Mouse (Mus musculus) v-Abl transformed pro-B cells (cell line): ENCODE measurements around the gene Wdfy3.

Experiments used
- in situ Hi-C, 2 experiments: fragments of 400-800 bp; cut with MboI; formaldehyde crosslinking; loops; one replicate each; pipeline ENCODE4 v1.15.1; 2025; ENCODE audit not compliant: unreplicated experiment in 2 of 2

The Wdfy3 gene

DNA sequence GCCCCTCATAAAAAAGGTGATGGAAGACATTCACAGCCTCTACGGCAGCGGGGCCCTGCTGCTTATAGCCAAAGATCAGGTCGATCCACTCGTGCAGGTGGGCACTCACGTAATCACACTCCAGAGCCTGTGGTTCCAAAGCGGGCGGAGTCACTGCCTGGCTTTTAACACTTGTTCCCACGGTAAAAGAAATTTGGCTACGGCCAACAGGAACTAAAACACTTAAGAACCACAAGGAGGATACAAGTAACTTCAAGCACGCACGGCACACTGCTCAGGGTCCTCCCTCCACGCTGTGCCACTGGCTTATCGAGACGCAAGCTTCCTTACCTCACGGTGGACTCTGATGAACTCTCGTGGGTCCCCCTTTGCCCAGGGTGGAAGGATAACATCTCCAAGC is 214.2 kb downstream of the Wdfy3 start:
- in situ Hi-C loops: no loop called here

DNA sequence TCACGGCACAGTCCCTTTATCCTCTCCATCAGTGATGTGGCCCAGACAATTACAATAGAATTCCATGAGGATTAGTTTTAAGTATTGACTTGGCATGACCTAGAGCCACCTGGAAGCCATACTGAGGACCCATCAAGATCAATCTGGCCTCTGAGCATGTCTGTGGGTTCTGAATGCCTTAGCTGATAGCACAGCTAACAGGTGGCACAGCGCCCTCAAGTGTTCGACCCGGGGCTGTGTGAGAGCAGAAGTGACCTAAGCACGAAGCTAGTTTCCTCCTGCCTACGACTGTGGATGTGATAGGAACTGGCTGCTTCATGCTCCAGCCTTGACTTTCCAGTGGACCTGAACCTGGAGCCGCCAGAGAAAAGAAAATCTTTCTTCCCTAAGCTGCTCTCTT is 215.1 kb downstream of the Wdfy3 start:
- in situ Hi-C loops: no loop called here

- in situ Hi-C loops: no loop called here
Observed at GRCm38 (mm10) chr5:101854100-101854499, 215.6 kb downstream of the Wdfy3 start.

- in situ Hi-C loops: no loop called here
Observed at GRCm38 (mm10) chr5:101852116-101852680, 217.5 kb downstream of the Wdfy3 start.

- in situ Hi-C loops: no loop called here
Observed at GRCm38 (mm10) chr5:101851133-101851532, 218.6 kb downstream of the Wdfy3 start.

- in situ Hi-C loops: loop anchor here in 1 of 2 experiments (25.0 kb wide), 1 partner anchor 1815 kb away; the partner anchor contains the start of gene 1700016H13Rik
Observed at GRCm38 (mm10) chr5:101847762-101848161, 222.0 kb downstream of the Wdfy3 start.

GRCm38 (mm10) chr5:101847323-101847722 is 222.4 kb downstream of the Wdfy3 start:
- in situ Hi-C loops: loop anchor here in 1 of 2 experiments (25.0 kb wide), 1 partner anchor 1815 kb away; the partner anchor contains the start of gene 1700016H13Rik

DNA sequence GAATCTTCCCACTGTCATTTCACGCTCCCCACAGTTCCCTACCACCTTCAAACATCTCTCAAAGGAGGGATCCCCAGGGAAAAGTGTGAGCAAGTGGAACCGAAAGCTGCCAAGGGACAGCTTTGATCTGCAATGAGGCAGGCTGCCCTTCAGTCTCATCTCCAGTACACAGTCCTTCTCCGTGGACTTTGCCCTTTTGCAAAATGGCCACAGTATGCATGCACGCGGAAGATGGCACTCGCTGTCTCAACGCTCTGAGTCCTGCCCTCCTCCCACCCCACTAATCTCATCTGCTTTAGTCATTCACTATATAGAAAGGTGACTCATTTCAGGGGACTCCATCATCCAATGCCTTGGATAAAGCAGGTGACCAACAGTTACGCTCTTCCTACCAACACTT is 223.8 kb downstream of the Wdfy3 start:
- in situ Hi-C loops: loop anchor here in 1 of 2 experiments (25.0 kb wide), 1 partner anchor 1816 kb away; the partner anchor contains the start of gene 1700016H13Rik

- in situ Hi-C loops: loop anchor here in 1 of 2 experiments (25.0 kb wide), 1 partner anchor 1817 kb away; the partner anchor contains the start of gene 1700016H13Rik
Observed at GRCm38 (mm10) chr5:101845011-101845410, 224.7 kb downstream of the Wdfy3 start.

DNA sequence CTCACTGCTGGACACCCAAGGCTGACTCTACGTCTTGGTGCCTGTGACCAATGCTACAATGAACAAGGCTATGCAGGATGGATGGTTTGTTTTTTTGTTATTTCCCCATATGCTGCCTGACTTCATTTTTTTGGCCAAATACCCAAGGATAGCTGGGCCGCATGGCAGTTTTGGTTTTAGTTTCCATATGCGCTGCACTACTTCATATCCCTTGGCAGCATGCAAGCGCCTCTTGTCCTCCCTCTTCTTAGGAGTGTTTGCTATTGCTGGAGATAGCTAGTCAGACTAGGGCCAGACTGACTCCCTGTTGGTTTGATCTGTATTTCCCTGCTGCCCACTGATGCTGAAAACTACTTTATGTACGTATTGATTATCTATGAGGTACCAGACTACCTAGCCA is 229.2 kb downstream of the Wdfy3 start:
- in situ Hi-C loops: loop anchor here in 1 of 2 experiments (25.0 kb wide), 1 partner anchor 1822 kb away; the partner anchor contains the start of gene 1700016H13Rik

DNA sequence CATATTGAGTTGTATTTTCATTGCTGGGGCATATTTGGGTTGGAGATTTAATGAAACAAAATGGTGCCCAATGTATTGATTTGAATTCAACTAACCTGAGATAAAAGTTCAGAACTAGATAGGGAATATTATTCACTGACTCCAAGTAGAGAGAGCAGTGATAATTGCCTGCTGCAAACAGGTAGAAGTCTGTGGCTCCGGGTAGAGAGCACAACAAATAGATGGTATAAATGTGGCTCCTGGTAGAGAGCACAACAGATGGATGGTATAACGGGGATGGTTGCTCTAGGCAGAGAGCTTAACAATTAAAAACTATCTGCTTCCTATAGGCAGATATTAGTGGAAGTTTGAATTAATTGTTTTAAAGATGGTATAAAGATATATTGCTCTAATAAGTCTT is 232.1 kb downstream of the Wdfy3 start:
- in situ Hi-C loops: loop anchor here in 1 of 2 experiments (25.0 kb wide), 1 partner anchor 1825 kb away; the partner anchor contains the start of gene 1700016H13Rik

DNA sequence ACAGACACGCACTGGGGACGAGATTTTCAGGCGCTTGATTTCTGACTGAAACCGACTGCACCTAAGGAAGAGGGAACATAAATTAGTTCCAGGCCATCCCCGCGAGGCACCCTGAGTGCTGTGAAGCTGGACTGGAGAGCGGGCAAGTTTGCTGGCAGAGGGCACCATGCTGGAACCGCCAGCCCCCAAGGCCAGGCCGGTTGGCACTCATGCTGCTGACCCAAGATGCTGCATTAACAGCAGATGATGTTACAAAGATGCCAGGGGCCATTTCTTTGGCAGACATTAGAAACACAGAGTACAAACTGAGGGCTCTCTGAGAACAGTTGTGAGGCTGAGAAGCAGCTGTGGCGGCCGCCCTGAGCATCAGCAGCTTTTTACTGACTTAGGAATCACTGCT is 233.5 kb downstream of the Wdfy3 start:
- in situ Hi-C loops: loop anchor here in 1 of 2 experiments (25.0 kb wide), 1 partner anchor 1826 kb away; the partner anchor contains the start of gene 1700016H13Rik

GRCm38 (mm10) chr5:101833875-101834274 is 235.8 kb downstream of the Wdfy3 start:
- in situ Hi-C loops: loop anchor here in 1 of 2 experiments (25.0 kb wide), 1 partner anchor 1828 kb away; the partner anchor contains the start of gene 1700016H13Rik

- in situ Hi-C loops: loop anchor here in 1 of 2 experiments (25.0 kb wide), 1 partner anchor 1829 kb away; the partner anchor contains the start of gene 1700016H13Rik
Observed at GRCm38 (mm10) chr5:101832991-101833390, 236.7 kb downstream of the Wdfy3 start.

GRCm38 (mm10) chr5:101832042-101832441 is 237.7 kb downstream of the Wdfy3 start:
- in situ Hi-C loops: loop anchor here in 1 of 2 experiments (25.0 kb wide), 1 partner anchor 1830 kb away; the partner anchor contains the start of gene 1700016H13Rik

- in situ Hi-C loops: loop anchor here in 1 of 2 experiments (25.0 kb wide), 1 partner anchor 1832 kb away; the partner anchor contains the start of gene 1700016H13Rik
Observed at GRCm38 (mm10) chr5:101830180-101830579, 239.5 kb downstream of the Wdfy3 start.

DNA sequence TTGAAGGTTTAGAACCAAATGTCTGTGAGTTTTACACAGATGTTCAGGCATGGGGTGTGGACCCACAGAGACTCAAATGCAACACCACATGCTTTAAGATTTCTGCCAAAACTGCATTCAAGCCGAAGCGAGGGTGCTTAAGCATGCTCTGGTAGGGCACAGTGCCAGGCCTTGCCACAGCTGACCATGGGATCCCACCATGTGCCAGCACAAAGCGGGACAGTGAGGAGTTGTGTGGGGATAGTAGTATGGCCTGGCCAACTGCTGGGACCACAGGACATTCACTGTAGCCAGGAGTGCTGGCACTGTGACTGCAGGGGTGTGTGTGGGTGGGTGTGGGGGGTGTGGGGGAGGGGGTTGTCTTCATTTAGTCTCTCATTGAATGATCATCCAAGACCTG is 240.8 kb downstream of the Wdfy3 start:
- in situ Hi-C loops: loop anchor here in 1 of 2 experiments (25.0 kb wide), 1 partner anchor 1833 kb away; the partner anchor contains the start of gene 1700016H13Rik

DNA sequence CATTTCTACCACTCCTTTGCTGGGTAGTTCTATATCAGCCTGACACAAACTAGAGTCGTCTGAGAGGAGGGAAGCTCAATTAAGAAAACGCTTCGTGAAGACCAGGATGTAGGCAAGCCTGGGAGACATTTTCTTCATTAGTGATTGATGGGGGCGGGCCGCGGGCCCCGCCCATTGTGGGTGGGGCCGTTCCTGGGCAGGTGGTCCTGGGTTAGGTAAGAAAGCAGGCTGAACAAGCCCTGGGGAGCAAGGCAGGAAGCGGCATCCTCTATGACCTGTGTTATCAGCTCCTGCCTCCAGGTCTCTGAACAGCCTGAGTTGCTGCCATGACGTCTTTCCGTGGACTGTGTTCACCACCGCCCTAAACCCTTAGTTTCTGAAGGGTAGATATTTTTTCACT is 242.2 kb downstream of the Wdfy3 start:
- in situ Hi-C loops: loop anchor here in 1 of 2 experiments (25.0 kb wide), 1 partner anchor 1835 kb away; the partner anchor contains the start of gene 1700016H13Rik

GRCm38 (mm10) chr5:101826531-101826970 is 243.2 kb downstream of the Wdfy3 start:
- in situ Hi-C loops: loop anchor here in 1 of 2 experiments (25.0 kb wide), 1 partner anchor 1836 kb away; the partner anchor contains the start of gene 1700016H13Rik

- in situ Hi-C loops: loop anchor here in 1 of 2 experiments (25.0 kb wide), 1 partner anchor 1837 kb away; the partner anchor contains the start of gene 1700016H13Rik
Observed at GRCm38 (mm10) chr5:101825111-101825911, 244.4 kb downstream of the Wdfy3 start.
